Mouse (Mus musculus) layer of hippocampus, adult 2 months (tissue): ENCODE measurements at regions not wholly inside any gene's neighbourhood (a gene's known extent, or its start where the extent isn't known, plus 50 kb on each side); places are given as distances from the start of the nearest gene placed in this dataset.

Experiments used
- DNase-seq, 2 experiments: peaks; one replicate each; pipeline ENCODE4 v3.0.0; 2022; ENCODE audit warnings: low spot score in 2 of 2
- H3K27ac ChIP-seq: fragments of 200-600 bp; 2 replicates; pipeline ENCODE4 v1.8.1; 2022
- H3K4me3 ChIP-seq: fragments of 200-600 bp; 2 replicates; pipeline ENCODE4 v1.8.1; 2022; ENCODE audit warnings: mild to moderate bottlenecking
- CTCF ChIP-seq: fragments of 200-600 bp; conservative IDR thresholded peaks from 2 replicates; pipeline ENCODE4 v1.8.1; 2022; ENCODE audit warnings: antibody characterized with exemption, mild to moderate bottlenecking, moderate library complexity

GRCm38 (mm10) chr7:77445352-77446051 is 1215.8 kb downstream of the Agbl1 start:
- Histone ChIP-seq H3K27ac (no peak overlapping the region), H3K4me3 (no peak overlapping the region)
- TF ChIP-seq CTCF = no peak
- DNase-seq = no peak

- TF ChIP-seq CTCF = peak; percentile 67
- no peak overlapping the region for H3K4me3 ChIP-seq
- no peak for DNase-seq
- H3K27ac ChIP-seq = no peak overlapping the region
Measured at GRCm38 (mm10) chr7:77441622-77442021, 1211.9 kb downstream of the Agbl1 start.

- Histone ChIP-seq H3K4me3 (no peak overlapping the region), H3K27ac (no peak overlapping the region)
- TF ChIP-seq CTCF = no peak
- DNase-seq = no peak
Measured at GRCm38 (mm10) chr7:77413606-77414005, 1183.9 kb downstream of the Agbl1 start.
